In genomic region chr3:131083722-131084121, GRCm38 (mm10) we compare ENCODE assay signal across 19 mouse cellular contexts. TPM values are rescaled to one million over a fixed set of nuclear protein-coding genes. Genes with fewer than 3 reads are reported as not detected.
A peak's percentile ranks its signal among the peaks of the same experiment; 100 is the strongest.
DNase-seq lines count a peak whose midpoint lies in the region; ATAC-seq and TF ChIP-seq lines count a peak whose summit lies in the region.
"Had no signal": no experiment of that assay in that cellular context is flagged by ENCODE, and none has a peak within 500 bp of the region (broad histone marks: within the 10 kb centered on the region; RNA-seq: fewer than 3 reads in every experiment).

No protein-coding gene starts in this region.

- TF ChIP-seq CTCF in lung, embryonic 14.5 days (IDR thresholded peaks at IDR 0.05; ENCODE audit: low read depth) = no peak

- H3K4me3 ChIP-seq in lung, embryonic 14.5 days (ENCODE audit: low read depth, low read length) = no peak overlapping the region
- H3K4me3 ChIP-seq: embryonic facial prominence, embryonic 15.5 days; forebrain, embryonic 13.5 days; heart, adult 2 months; limb, embryonic 10.5 days had no signal

- no peaks in the 10 kb centered on the region for H3K27me3 ChIP-seq in lung, embryonic 14.5 days (ENCODE audit: insufficient read depth, low read length)

- ATAC-seq in lung, embryonic 14.5 days (ENCODE audit: insufficient read depth) = peak; percentile 36
- ATAC-seq in granulocyte monocyte progenitor cell, adult 5-6 weeks (replicated peaks; ENCODE audit: poor library complexity, severe bottlenecking) = 0 out of 2 replicates have a peak, but pooled peaks have one; percentile 40
- ATAC-seq: forebrain, embryonic 13.5 days; liver, postnatal 0 days had no signal

- H3K4me1 ChIP-seq in lung, embryonic 14.5 days (ENCODE audit: insufficient read depth) = no peaks in the 10 kb centered on the region

- DNase-seq in adrenal gland, postnatal 14 days = peak; percentile 24
- no peak for DNase-seq in adrenal gland, adult 8-10 months
- DNase-seq in lung, embryonic 14.5 days = no peak
- no peak for DNase-seq in lung, postnatal 14 days
- peak; percentile 31 for DNase-seq in CD4-positive helper T cell, adult 2 months (ENCODE audit: low read depth, low spot score)
- DNase-seq in spleen, adult 18-20 months = no peak
- DNase-seq in layer of hippocampus, postnatal 36 days = no peak
- DNase-seq: cerebellum, postnatal 25 days; heart, adult 2 months; heart, postnatal 10 days; kidney, postnatal 36 days; liver, postnatal 0 days; midbrain, embryonic 14.5 days; right cerebral cortex, postnatal 25 days; thymus, postnatal 4 days had no signal

- no peak overlapping the region for H3K4me2 ChIP-seq in lung, embryonic 14.5 days
- H3K4me2 ChIP-seq: embryonic facial prominence, embryonic 15.5 days; forebrain, embryonic 13.5 days had no signal

- H3K9ac ChIP-seq in lung, embryonic 14.5 days = no peak overlapping the region
- H3K9ac ChIP-seq: embryonic facial prominence, embryonic 15.5 days; forebrain, embryonic 13.5 days; liver, postnatal 0 days had no signal

- H3K36me3 ChIP-seq in lung, embryonic 14.5 days (ENCODE audit: insufficient read depth) = no peaks in the 10 kb centered on the region
- H3K36me3 ChIP-seq: embryonic facial prominence, embryonic 15.5 days; limb, embryonic 10.5 days had no signal

- WGBS in lung, embryonic 14.5 days = 71% methylated on average over 6 of the region's 6 CpGs

- no peaks in the 10 kb centered on the region for H3K9me3 ChIP-seq in lung, embryonic 14.5 days (ENCODE audit: low read depth, low read length)
- H3K9me3 ChIP-seq: embryonic facial prominence, embryonic 15.5 days; forebrain, embryonic 13.5 days; limb, embryonic 10.5 days had no signal

- no peak overlapping the region for H3K27ac ChIP-seq in lung, embryonic 14.5 days (ENCODE audit: low read depth)
- H3K27ac ChIP-seq: embryonic facial prominence, embryonic 15.5 days; forebrain, embryonic 13.5 days; heart, adult 2 months; limb, embryonic 10.5 days had no signal

RNA-seq across cellular contexts. Expression of gene Lef1, which starts 26.5 kb away (rescaled TPM):
- total RNA-seq in adrenal gland, postnatal 14 days (2021) = 10.4 and 27.0 TPM in 2 replicates
- 10 to 100 TPM in 3 of 4 experiments, 1 to 10 TPM in 1; 9.3 to 21.7 (median 13.4) TPM for total RNA-seq in adrenal gland, adult 8-10 months (2022)
- 31.6 and 32.7 TPM in 2 replicates for polyA plus RNA-seq in lung, embryonic 14.5 days (2014; fragmentation: Nextera tagmentation; extraction: Ambion mirVana)
- total RNA-seq in granulocyte monocyte progenitor cell, adult 5-6 weeks (2014; fragmentation: Nextera tagmentation) = not detected in 2 replicates
- not detected in 2 replicates for total RNA-seq in granulocyte monocyte progenitor cell, adult 5-6 weeks (2017)
- 1 to 10 TPM; 5.5 to 6.7 TPM for total RNA-seq in layer of hippocampus, postnatal 36 days (2021)

Comparison
In these comparisons a context has a peak if more than half of its experiments do, and no peak if none do; other contexts are left out.
1. DNase-seq: peak in adrenal gland, postnatal 14 days (single experiment) and CD4-positive helper T cell, adult 2 months (single experiment); none in adrenal gland, adult 8-10 months (single experiment), lung, embryonic 14.5 days (single experiment), lung, postnatal 14 days (single experiment), spleen, adult 18-20 months (0 of 2) and layer of hippocampus, postnatal 36 days (0 of 2).
2. RNA of gene Lef1, which starts 26.5 kb away (total RNA-seq): 9.3 to 21.7 TPM in adrenal gland, adult 8-10 months, 10.4 to 27.0 TPM in adrenal gland, postnatal 14 days and 5.5 to 6.7 TPM in layer of hippocampus, postnatal 36 days; not detected in granulocyte monocyte progenitor cell, adult 5-6 weeks; every median in the first group is over 4 times any median in the second.